Mouse (Mus musculus) ES-Bruce4 (cell line): ENCODE data around the gene Eif5.
"Not testable (repeated sequence)": the region's sequence is repeated elsewhere in the genome, so short reads cannot be mapped to it uniquely, and the experiment has no call there.

Experiments
- CTCF ChIP-seq: IDR thresholded peaks from one replicate; pipeline ENCODE4 v1.8.1; 2011; ENCODE audit warnings: low read depth, low read length
- EP300 ChIP-seq: IDR thresholded peaks from 2 replicates; pipeline ENCODE4 v1.6.1; 2011; ENCODE audit warnings: low read depth, low read length; ENCODE audit not compliant: insufficient read depth
- POLR2A ChIP-seq: IDR thresholded peaks from one replicate; pipeline ENCODE4 v1.8.1; 2011; ENCODE audit warnings: low read length; ENCODE audit not compliant: insufficient read depth

GRCm38 (mm10) chr12:111555893-111556292, 18.1 kb downstream of the Eif5 start:
- not testable (repeated sequence) for TF ChIP-seq POLR2A, CTCF, EP300
